Mouse (Mus musculus): ENCODE data around the gene Pten.
A peak's percentile ranks its signal among the peaks of the same experiment; 100 is the strongest.

Gene Pten

DNA sequence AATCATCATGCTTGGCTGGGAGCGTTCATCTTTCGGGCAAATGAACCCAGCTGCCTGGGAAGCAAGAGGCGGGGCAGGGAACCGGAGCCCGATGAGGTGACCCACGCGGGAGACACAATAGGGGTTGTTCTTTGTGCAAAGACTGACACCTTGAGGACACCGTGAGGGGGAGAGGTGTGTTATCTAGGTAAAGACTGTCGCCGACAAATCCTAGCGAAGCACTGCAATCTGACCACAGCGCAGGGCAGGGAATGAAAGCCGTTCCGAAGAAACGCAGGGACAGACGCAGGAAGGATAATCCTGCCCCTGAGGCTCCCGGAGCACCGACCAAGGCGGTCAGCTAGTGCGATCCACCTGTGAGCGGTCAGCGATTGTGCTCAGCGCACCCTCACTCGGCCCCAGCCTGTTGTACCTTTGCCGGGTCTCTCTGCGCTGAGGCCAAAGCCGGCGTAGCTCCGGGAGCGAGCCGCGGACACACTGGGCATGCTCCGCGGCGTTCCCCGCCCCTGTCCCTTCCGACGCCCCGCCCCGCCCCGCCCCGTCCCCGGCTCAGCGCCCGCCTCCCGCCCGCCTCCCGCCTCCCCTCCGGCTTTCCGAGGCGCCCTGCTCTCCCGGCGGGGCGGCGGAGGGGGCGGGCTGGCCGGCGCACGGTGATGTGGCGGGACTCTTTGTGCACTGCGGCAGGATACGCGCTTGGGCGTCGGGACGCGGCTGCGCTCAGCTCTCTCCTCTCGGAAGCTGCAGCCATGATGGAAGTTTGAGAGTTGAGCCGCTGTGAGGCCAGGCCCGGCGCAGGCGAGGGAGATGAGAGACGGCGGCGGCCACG lies at the start of gene Pten:
TSS of gene Pten (plus strand) at position 598 of the 826 bp plus-strand sequence.
- DNase-seq (ENCODE audit: extremely low read depth, low read depth) = peak; percentile 67

DNA sequence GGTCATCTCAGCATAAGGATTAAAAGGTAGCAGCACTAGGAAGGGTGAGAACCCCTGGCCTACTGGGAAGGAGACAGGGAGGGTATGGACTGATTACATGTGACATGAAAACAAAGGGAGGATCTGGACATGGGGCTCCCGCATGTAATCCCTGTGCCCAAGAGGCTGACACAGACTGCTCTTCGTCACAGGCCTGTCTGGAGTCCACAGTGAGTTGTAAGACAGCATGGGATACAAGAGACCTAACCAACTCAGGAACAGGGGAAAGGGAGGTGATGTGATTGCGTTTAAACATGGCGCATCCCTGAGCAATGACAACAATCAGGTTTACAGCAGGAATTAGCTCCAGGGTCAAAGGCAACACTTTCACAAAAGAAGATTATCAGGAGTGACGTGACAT lies 48.3 kb upstream of the Pten start:
- DNase-seq (ENCODE audit: extremely low read depth, low read depth) = no peak

DNA sequence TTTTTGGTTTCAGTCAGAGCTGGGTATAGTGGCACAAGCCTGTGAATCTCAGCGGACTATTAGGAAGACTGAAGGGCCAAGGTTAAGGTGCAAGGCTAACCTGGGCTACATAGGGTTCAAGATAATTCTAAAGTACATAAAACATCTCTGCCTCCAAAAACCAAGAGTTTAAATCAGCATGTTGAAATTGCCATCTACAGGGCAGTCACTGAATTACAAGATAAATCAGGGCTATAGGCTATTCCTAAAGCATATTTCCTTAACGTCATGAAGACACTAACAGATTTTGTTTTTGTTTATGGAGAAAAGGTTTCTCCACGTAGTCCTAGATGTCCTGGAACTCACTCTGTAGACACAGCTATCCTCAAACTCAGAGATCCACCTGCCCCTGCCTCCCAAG lies 47.0 kb upstream of the Pten start:
- peak; percentile 48 for DNase-seq (ENCODE audit: extremely low read depth, low read depth)

DNA sequence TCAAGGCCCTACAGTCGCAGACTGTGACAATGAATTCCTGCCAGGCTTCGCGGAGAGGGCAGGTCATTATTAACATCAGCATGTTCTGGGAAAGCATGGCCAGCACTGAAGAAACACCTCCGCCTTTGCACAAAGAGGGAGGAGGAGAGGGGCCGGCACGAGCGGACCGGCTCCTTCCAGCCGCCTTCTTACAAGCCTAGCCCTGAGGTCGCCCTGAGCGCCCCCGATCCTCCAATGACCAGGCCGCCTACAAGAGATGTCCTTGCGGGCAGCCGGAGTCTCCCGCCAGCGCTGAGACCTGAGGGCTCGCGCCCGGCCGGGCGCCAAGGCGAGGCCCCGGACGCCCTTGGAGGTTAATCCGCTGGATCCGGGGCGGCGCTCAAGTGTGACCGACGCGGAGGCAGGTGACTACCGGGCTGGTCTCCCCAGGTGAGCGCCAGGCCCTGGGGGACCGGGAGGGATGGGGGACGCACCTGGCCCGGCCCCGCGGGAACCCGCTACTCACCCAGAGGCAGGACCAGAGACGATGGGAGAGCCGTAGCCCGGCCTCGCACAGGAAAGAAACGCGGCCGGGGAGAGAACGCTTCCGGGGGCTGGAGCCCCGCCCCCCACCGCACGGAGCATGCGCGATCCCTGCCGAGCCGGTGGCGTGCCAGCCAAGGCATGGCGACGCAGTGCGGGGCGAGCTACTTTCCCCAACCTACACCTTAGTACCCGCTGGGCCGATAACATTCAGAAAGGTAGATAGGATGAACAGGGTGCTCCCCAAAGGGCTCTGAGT lies 45.3 kb upstream of the Pten start:
- DNase-seq (ENCODE audit: extremely low read depth, low read depth) = peak; percentile 39

DNA sequence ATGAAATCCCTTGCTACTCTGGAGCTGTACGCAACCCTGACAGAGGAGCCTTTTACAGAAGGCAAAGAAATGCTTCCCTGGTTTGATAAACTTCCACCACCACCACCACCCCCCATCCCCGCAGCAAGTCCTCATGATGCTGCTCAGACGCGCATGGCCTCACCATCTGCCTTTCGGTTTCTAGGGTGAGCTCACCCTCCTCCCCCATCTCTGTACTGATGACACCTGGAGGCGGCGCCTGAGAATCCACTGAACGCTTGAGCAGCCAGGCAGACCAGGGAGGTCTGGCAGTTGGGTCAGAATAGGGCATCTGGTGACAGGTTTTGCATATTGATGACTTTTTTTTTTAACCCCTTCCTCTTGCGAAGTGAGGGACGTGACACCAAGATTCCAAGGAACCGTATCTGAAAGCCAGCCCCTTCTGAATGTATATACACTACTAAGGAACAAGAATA lies 44.7 kb upstream of the Pten start:
- DNase-seq (ENCODE audit: extremely low read depth, low read depth) = peak; percentile 49

DNA sequence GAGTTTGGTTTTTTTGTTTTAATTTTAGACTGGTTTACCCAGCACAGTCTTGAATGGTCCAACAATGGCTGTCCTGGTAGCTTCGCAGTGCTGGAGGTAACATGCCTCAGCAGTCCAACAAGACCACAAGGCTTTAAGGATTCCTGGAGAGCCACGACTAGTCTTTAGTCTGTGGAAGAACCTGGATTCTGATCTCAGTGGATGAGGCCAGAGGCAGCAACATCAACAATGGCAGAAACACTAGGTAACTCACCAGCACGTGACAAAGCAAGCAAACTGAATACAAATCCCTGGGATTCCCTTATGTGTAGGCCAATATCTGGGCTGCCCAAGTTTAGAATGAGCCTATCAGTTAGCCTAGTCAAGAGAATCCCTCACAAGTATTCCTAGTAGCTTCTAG lies 43.8 kb upstream of the Pten start:
- DNase-seq (ENCODE audit: extremely low read depth, low read depth) = no peak

DNA sequence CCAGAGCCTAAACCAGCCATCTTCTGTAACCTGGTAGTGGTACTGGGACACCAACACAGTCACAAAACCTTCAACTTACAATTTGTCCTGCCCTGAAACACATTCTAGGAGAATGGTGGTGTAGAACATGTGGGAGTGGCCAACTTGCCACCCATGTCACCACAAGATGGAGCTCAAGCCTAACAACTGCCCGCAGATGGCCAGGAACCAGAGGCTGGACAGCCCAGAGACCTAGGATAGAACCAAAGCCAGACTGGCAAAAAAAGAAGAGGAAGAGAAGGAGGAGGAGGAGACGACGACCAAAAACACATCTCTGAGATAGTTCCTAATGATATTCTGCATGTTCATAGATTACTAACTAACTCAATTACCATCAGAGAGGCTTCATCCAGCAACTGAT lies 42.1 kb upstream of the Pten start:
- DNase-seq (ENCODE audit: extremely low read depth, low read depth) = peak; percentile 54

DNA sequence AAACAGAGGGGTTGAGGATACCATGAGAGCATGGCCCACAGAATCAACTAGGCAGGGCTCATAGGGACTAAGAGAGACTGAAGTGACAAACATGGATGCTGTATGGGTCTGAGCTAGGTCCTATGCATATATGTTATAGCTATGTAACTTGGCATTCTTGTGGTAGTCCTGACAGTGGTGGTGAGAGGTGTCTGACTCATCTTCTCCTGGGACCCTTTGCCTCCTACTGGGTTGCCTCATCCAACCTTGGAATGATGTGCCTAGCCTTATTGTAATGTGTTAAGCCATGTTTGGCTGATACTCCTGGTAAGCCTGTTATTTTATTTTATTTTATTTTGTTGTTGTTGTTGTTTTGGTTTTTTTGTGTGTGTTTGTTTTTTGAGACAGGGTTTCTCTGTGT lies 41.6 kb upstream of the Pten start:
- no peak for DNase-seq (ENCODE audit: extremely low read depth, low read depth)

DNA sequence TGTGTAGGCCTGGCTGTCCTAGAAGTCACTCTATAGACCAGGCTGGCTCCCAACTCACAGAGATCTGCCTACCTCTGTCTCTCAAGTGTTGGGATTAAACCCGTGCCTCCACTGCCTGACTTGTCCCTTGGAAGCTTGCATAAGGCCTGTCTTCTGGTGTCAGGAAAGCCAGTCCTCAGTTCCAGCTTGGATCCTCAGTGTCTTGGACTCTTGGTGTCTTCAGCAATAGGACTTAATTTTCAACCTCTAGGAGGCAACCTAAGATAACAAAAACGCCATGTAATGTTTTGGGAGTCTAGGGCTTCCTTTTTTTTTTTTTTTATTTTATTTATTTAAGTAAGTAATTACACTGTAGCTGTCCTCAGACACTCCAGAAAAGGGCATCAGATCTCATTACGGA lies 39.7 kb upstream of the Pten start:
- peak; percentile 28 for DNase-seq (ENCODE audit: extremely low read depth, low read depth)

DNA sequence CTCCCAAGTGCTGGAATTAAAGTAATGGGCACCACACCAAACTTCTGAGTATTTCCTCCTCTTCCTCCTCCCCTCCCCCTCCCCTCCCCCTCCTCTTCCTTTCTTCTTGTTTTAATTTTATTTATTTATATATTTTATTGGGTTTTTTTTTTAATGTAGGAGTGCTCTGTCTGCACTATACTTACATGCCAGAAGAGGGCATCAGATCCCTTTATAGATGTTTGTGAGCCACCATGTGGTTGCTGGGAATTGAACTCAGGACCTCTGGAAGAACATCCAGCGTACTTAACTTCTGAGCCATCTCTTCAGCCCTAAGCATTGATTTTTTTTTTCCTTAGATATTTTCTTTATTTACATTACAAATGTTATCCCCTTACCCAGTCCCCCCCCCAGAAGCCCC lies 37.0 kb upstream of the Pten start:
- no peak for DNase-seq (ENCODE audit: extremely low read depth, low read depth)

DNA sequence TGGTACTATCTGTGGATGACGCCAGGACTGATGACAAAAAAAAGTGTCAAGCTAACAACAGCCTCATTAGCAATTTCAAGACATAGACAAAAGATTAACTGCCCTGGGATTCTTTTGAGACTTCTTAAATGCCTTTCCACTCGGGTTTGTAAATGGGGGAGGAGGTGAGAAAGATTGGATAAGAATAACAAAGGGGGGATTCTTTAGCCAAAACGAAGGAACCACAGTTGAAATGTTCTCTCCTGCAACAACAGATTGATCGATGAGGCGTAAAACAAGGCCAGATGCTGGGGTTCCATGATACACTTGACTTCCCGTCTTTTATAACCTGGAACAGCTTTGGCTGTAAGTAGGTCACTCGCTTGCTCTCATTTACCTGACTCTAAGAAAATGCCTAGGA lies 33.5 kb upstream of the Pten start:
- DNase-seq (ENCODE audit: extremely low read depth, low read depth) = no peak

DNA sequence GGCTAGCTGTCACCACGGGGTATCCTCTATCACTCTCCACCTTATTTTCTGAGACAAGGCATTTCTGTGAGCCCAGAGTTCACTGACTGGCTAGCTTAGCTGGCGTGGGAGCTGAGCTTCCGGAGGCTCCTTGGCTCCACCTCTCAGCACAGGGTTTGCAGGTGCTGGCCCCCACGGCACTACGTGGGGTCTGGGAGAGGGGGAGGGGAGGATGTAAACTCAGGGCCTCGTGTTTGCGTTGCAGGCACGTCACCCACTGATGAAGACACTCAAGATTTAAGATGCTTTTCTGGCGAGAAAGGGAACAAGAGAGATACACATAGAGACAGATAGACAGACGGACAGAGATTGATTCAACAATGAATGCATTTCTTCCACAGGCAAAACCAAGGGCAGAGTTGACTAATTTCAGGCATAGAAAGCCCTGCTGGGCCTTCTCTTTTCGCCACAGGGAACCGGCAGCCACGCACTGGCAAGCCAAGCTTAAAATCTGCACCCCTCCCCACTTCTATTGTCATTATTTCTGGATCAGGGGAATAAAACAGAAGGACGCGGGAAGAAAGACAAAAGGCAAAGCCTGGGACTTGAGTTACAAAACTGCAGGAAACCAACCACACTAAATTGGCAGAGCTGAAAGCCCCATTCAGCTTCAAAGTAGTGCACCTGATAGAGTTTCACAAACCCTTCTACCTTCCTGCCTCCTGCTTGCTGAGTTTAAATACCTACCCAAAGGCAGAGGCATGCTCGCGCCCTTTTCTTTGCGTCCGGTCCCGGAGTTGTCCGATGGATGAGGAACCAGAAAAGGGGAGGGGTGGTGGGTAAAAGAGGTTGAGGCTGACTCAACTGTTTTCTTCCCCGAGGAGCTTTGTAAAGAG lies 30.6 kb upstream of the Pten start:
- DNase-seq (ENCODE audit: extremely low read depth, low read depth) = no peak

DNA sequence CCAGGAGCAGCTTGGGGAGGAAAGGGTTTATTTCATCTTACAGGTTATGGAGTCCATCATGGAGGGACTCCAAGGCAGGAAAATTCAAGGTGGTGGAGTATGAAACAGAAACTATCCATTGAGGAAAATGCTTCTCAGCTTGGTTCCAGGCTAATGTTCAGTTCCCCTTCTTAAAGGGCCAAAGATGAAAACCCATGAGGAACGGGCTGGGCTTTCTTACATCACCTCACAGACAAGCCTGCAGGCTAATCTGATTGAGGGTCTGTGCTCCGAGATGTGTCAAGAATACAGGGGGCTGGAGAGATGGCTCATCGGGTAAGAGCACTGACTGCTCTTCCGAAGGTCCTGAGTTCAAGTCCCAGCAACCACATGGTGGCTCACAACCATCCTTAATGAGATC lies 27.5 kb upstream of the Pten start:
- no peak for DNase-seq (ENCODE audit: extremely low read depth, low read depth)

DNA sequence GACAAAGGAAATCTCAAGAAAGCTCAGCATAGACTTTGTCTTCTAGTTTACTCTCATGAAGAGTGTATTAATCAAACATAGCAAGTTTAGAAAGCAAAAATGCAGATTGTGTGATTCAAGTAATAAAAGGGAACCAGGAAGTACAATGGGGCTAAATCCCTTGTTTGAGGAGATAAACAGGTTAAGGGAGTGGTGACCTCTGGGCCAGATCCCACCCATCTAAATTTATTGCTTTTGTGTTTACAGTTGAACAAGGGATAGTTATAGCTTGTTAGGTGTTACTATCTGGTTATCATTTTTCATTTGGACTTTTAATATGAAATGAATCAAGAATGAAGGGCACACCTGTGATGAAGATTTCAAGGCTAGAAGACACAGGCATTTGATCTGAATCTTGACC lies 24.4 kb upstream of the Pten start:
- DNase-seq (ENCODE audit: extremely low read depth, low read depth) = no peak

DNA sequence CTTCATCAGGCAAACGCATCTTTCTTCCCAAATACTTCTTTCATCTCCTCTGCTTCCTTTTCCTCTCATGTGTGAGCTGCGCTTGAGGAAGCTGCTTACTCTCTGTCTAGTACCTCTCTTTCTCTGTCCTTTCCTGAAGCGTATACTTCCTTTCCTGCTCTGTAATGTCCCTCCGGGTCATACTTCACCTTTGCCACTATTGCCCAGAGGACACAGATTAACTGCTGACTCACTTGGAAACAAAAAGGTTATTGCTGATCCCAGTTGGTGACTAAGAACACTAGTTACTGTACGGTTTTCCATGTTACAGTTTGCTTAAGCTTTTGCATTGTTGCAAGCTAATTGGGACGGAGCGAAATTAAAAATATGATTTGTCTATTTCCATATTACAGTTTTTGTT lies 19.5 kb upstream of the Pten start:
- no peak for DNase-seq (ENCODE audit: extremely low read depth, low read depth)

DNA sequence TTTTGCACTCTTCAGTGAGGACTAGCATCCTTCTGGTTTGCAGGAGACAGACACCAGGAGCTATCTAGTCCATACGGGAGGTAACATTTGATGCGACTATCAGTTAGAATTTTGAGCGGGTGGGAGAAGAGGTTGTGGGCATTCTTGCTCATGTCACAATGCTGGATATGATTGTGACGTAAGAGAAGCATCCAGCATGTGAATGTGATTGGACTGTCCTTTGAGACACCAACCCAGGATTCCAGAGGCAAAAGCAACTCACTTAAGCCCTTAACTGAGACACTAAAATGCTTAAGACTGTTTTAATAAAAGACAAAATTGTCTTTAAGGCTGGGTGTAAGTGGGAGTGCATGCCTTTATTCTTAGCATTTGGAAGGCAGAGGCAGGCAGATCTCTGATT lies 17.6 kb upstream of the Pten start, which contains the start of gene Atad1:
TSS of gene Atad1 (minus strand) at position 101 of the 400 bp plus-strand sequence.
- no peak for DNase-seq (ENCODE audit: extremely low read depth, low read depth)

DNA sequence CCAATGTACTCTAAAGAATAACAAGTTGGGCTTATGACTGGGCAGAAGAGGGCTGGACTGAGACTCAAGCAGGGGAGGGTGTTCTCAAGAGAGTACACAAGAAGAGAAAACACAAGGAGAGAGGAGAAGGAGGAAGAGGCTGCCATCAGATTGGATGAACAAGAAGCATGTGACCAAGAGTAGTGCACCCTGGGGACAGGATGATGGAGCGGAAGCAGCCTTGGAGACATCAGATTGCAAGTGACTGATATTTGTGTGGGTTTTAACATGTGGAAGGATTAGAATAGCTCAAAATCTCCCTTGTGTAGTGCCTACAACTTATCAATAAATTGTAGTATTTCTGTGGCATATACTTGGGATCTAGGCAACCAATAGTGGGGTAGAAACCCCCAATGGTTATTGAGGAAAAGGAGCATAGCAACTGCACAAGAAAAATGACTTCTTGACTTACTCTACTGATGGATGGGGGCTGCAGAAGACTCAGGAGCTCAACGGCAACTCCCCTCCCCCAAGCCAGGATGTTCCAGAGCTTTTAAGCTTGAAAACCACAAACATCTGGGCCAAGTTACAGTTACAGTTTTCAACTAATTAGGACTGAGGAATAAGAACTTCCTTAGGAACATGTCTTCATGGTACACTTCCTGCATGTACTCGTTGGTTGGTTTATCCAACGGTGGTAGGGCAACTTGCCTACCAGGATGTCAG lies 16.5 kb upstream of the Pten start:
- no peak for DNase-seq (ENCODE audit: extremely low read depth, low read depth)

DNA sequence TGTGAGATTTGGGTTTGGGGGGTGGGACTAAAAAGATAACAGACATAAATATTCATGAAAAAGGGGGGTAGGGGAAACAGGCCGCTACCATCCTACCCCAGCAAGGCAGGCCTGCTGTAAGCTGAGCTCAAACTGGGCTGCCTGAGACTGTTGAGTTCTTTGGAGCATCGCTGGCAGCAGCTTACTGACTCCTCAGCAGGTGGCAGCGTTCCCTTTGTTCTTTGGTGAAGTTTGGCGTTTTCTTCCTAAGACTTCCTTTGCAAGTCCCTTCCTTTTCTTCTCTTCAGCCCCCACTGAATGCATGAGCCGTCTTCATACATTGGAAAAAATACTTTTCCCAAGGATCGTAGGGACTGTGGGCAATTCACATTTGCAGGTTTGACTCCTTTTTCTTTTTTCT lies 7.9 kb upstream of the Pten start:
- no peak for DNase-seq (ENCODE audit: extremely low read depth, low read depth)

DNA sequence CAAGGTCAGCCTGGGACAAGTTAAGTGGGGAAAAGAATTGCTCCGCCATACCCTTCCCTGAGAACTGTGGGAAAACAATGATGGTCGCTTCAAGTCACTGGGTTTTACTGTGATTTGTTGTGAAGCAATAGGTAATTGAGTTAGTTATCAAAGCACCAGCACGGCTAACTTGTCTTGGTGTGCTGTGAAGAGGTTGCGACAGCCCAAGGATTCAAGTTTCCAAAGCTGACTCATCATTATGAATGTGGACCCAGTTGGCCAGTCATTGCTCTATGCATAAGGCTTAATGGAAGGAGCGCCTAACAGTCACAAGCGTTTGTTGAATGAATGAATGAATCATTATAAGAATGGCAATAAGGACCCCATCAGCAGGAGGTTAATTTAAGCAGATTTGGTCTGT lies 4.9 kb upstream of the Pten start:
- DNase-seq (ENCODE audit: extremely low read depth, low read depth) = no peak

DNA sequence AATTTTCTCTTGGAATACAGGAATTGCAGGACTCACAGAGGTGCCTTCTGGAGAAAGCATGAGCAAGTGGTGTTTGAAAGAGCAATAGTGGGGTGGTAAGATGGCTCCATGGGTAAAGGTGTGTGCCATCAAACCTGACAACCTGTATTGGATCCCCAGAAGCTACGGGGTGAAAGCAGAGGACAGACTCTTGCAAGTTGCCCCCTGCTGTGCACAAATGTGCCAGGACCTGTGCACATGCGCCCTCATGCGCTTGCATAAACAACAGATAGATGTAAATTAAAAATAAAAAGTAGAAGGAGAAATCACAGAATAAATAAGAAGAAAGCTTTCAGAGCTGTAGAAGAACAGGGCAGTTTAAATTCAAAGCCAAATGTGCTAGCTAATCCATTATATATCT lies 3.9 kb upstream of the Pten start:
- no peak for DNase-seq (ENCODE audit: extremely low read depth, low read depth)
